Mouse (Mus musculus) CH12.LX (cell line): Measurements from ENCODE around the gene Tspan4. TPM values are rescaled to one million over a fixed set of nuclear protein-coding genes. Genes with fewer than 3 reads are reported as not detected.

Source experiments
- DNase-seq: peaks from one replicate; pipeline ENCODE4 v3.0.0-alpha.2; 2013; ENCODE audit errors: extremely low read depth
- H3K27ac ChIP-seq: 2 replicates; pipeline ENCODE4 v1.5.1; 2012; ENCODE audit warnings: low read depth, mild to moderate bottlenecking, control low read depth, moderate library complexity; ENCODE audit not compliant: insufficient read depth
- H3K27me3 ChIP-seq: replicated peaks from 2 replicates; pipeline ENCODE3; 2012; ENCODE audit warnings: inconsistent platforms
- H3K36me3 ChIP-seq, 2 experiments: replicated peaks in 1 of 2; 2 replicates each; pipeline versions ENCODE3 to v1.6.1; 2012; ENCODE audit warnings: inconsistent platforms in 1 of 2, low read length in 1 of 2, mild to moderate bottlenecking in 1 of 2, mixed read lengths in 1 of 2, moderate library complexity in 1 of 2; ENCODE audit not compliant: control insufficient read depth in 1 of 2, insufficient read depth in 1 of 2
- H3K4me1 ChIP-seq, 2 experiments: 2 replicates each; pipeline ENCODE4 v1.6.1; 2012; ENCODE audit warnings: inconsistent platforms in 1 of 2, moderate library complexity in 1 of 2; ENCODE audit not compliant: insufficient read depth in 2 of 2, control insufficient read depth in 1 of 2
- H3K4me2 ChIP-seq: 2 replicates; pipeline ENCODE4 v1.6.1; 2012; ENCODE audit warnings: low read depth, mild to moderate bottlenecking, control low read depth; ENCODE audit not compliant: poor library complexity, insufficient read depth, severe bottlenecking
- H3K4me3 ChIP-seq, 3 experiments: fragments of 150-350 bp in 1 of 3; sonication (generic) in 1 of 3; replicated peaks in 1 of 3; 2 replicates each; pipeline versions ENCODE3 to v1.5.1; 2011 to 2012; ENCODE audit warnings: low read depth in 2 of 3, low read length in 2 of 3, mild to moderate bottlenecking in 2 of 3, moderate library complexity in 2 of 3, control low read depth in 1 of 3, improper control_type of control experiment in 1 of 3, inconsistent platforms in 1 of 3, mixed read lengths in 1 of 3; ENCODE audit not compliant: poor library complexity in 1 of 3
- H3K79me2 ChIP-seq: replicated peaks from 2 replicates; pipeline ENCODE4 v1.6.1; 2012; ENCODE audit warnings: mild to moderate bottlenecking, moderate library complexity; ENCODE audit not compliant: control insufficient read depth, poor library complexity, insufficient read depth, severe bottlenecking; ENCODE audit errors: extremely low read depth
- H3K9ac ChIP-seq: 2 replicates; pipeline ENCODE4 v1.6.1; 2012; ENCODE audit warnings: low read depth, mild to moderate bottlenecking, control low read depth, moderate library complexity; ENCODE audit not compliant: insufficient read depth
- H3K9me3 ChIP-seq: replicated peaks from 2 replicates; pipeline ENCODE3; 2012; ENCODE audit warnings: low read length, inconsistent platforms, mixed read lengths
- CHD1 ChIP-seq: IDR thresholded peaks from 2 replicates; pipeline ENCODE4 v1.6.1; 2012; ENCODE audit warnings: low read depth, low read length, improper control_type of control experiment, inconsistent platforms
- CTCF ChIP-seq, 2 experiments: IDR thresholded peaks in 1 of 2; conservative IDR thresholded peaks in 1 of 2; 2 replicates each; pipeline ENCODE4 v1.5.1; 2011 to 2012; ENCODE audit warnings: low read depth in 2 of 2, low read length in 2 of 2, improper control_type of control experiment in 1 of 2, inconsistent platforms in 1 of 2, mild to moderate bottlenecking in 1 of 2, moderate library complexity in 1 of 2
- E2F4 ChIP-seq: IDR thresholded peaks from 2 replicates; pipeline ENCODE4 v1.6.1; 2011; ENCODE audit warnings: low read depth, low read length, improper control_type of control experiment; ENCODE audit not compliant: insufficient replicate concordance
- EP300 ChIP-seq: IDR thresholded peaks from 2 replicates; pipeline ENCODE4 v1.6.1; 2011; ENCODE audit warnings: low read length, improper control_type of control experiment
- GABPA ChIP-seq: IDR thresholded peaks from 2 replicates; pipeline ENCODE4 v1.6.1; 2012; ENCODE audit warnings: low read depth, low read length, improper control_type of control experiment, inconsistent platforms; ENCODE audit not compliant: insufficient replicate concordance
- IRF4 ChIP-seq: IDR thresholded peaks from 2 replicates; pipeline ENCODE4 v1.6.1; 2014; ENCODE audit warnings: low read depth, mild to moderate bottlenecking, inconsistent platforms, low read length, improper control_type of control experiment
- JUND ChIP-seq: conservative IDR thresholded peaks from 2 replicates; pipeline ENCODE4 v1.6.1; 2011; ENCODE audit warnings: low read depth, low read length, improper control_type of control experiment
- KAT2A ChIP-seq: IDR thresholded peaks from 2 replicates; pipeline ENCODE4 v1.6.1; 2012; ENCODE audit warnings: low read length, improper control_type of control experiment, inconsistent platforms; ENCODE audit not compliant: insufficient replicate concordance
- MAX ChIP-seq: IDR thresholded peaks from 2 replicates; pipeline ENCODE4 v1.6.1; 2011; ENCODE audit warnings: low read length, improper control_type of control experiment
- MEF2A ChIP-seq: IDR thresholded peaks from 2 replicates; pipeline ENCODE4 v1.6.1; 2014; ENCODE audit warnings: low read depth, mild to moderate bottlenecking, inconsistent platforms, low read length, improper control_type of control experiment, borderline replicate concordance
- MYC ChIP-seq: IDR thresholded peaks from 2 replicates; pipeline ENCODE4 v1.6.1; 2011; ENCODE audit warnings: low read depth, mild to moderate bottlenecking, improper control_type of control experiment, low read length
- PAX5 ChIP-seq: IDR thresholded peaks from 2 replicates; pipeline ENCODE4 v1.6.1; 2012; ENCODE audit warnings: low read length, inconsistent platforms, mixed read lengths
- POLR2A ChIP-seq: IDR thresholded peaks from 2 replicates; pipeline ENCODE4 v1.6.1; 2011; ENCODE audit warnings: low read depth, mild to moderate bottlenecking, improper control_type of control experiment, low read length
- RAD21 ChIP-seq: IDR thresholded peaks from 2 replicates; pipeline ENCODE4 v1.6.1; 2011; ENCODE audit warnings: low read depth, mild to moderate bottlenecking, low read length, improper control_type of control experiment, moderate library complexity
- RCOR1 ChIP-seq: conservative IDR thresholded peaks from 2 replicates; pipeline ENCODE4 v1.6.1; 2012; ENCODE audit warnings: low read depth, mild to moderate bottlenecking, inconsistent platforms, low read length, improper control_type of control experiment
- SIN3A ChIP-seq: IDR thresholded peaks from 2 replicates; pipeline ENCODE4 v1.6.1; 2012; ENCODE audit warnings: low read length, improper control_type of control experiment, inconsistent platforms
- SMC3 ChIP-seq: IDR thresholded peaks from 2 replicates; pipeline ENCODE4 v1.6.1; 2011; ENCODE audit warnings: low read depth, low read length, improper control_type of control experiment
- TBP ChIP-seq: conservative IDR thresholded peaks from 2 replicates; pipeline ENCODE4 v1.6.1; 2011; ENCODE audit warnings: low read depth, low read length, improper control_type of control experiment
- USF2 ChIP-seq: conservative IDR thresholded peaks from 2 replicates; pipeline ENCODE4 v1.6.1; 2011; ENCODE audit warnings: low read depth, low read length, improper control_type of control experiment
- ZC3H11A ChIP-seq: IDR thresholded peaks from 2 replicates; pipeline ENCODE4 v1.6.1; 2012; ENCODE audit warnings: low read depth, mild to moderate bottlenecking, inconsistent platforms, low read length, improper control_type of control experiment
- ZMIZ1 ChIP-seq: IDR thresholded peaks from 2 replicates; pipeline ENCODE4 v1.6.1; 2012; ENCODE audit warnings: low read depth, mild to moderate bottlenecking, inconsistent platforms, low read length, improper control_type of control experiment
- dilution Hi-C: fragments of 300-500 bp; cut with MboI; formaldehyde crosslinking; loops from 2 replicates; pipeline ENCODE4 v1.14.3; 2020; ENCODE audit warnings: low sequenced_read_pairs; ENCODE audit not compliant: extremely low pct_unique_long_range_greater_than_20kb, extremely low pct_ligation_motif_present
- in situ Hi-C: fragments of 300-500 bp; cut with MboI; formaldehyde crosslinking; loops from 3 replicates; pipeline ENCODE4 v1.14.3; 2019; ENCODE audit warnings: low sequenced_read_pairs, low pct_ligation_motif_present, low pct_unique_long_range_greater_than_20kb, mixed read lengths
- polyA plus RNA-seq: library from polyadenylated mRNA; unstranded; fragments of >175 nt; gene quantifications from 2 replicates; pipeline ENCODE4 v1.2.1, GENCODE M21; 2012; ENCODE audit warnings: low read depth; ENCODE audit not compliant: insufficient read length
- total RNA-seq, 2 experiments: library from RNA; depleted of rRNA; stranded (reverse); fragments of 300-350 nt in 1 of 2; fragments of >200 nt in 1 of 2; gene quantifications; 2 replicates each; pipeline ENCODE4 v1.2.3; 2012 to 2014

Tspan4 gene
- total and polyA plus RNA-seq, 3 experiments: 21.2 to 28.9 (median 28.4) TPM

DNA sequence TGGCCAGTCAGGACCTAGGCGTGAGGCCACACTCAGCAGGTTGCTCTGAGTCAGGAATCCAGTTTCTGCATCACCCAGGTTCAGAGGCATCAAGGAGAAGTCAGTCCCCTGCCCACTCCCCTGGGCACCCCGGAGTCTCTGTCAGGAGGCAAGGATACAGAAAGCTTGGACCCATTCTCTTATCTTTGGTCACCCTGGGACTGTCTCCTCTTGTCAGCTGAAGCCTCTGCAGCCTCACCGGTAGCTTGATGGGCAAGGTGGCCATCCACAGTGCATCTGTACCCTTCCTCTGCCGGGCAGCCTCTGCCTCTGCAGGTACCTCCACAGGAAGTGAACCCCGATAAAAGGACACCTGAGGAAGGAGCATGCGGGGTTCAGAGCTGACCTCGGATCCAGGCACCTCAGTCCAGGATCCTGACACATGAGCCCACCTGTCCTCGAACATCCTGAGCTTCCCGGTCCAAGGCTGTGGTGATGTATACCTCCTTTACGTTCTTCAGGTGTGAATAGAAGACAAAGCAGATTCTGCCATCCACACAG lies 35.8 kb upstream of the Tspan4 start:
- Histone ChIP-seq H3K9ac (no peak overlapping the region), H3K4me3 (no peak overlapping the region), H3K9me3 (no peaks in the 10 kb centered on the region), H3K27me3 (no peaks in the 10 kb centered on the region), H3K4me2 (no peak overlapping the region), H3K4me1 (peaks cover 27 to 60% of the 10 kb centered on the region in 2 experiments), H3K79me2 (peaks cover 21% of the 10 kb centered on the region), H3K36me3 (peaks cover 43 to 53% of the 10 kb centered on the region in 2 experiments), H3K27ac (no peak overlapping the region)
- no peak for TF ChIP-seq IRF4
- TF ChIP-seq MEF2A: no peak
- no peak for TF ChIP-seq ZC3H11A
- in situ Hi-C loops: no loop called here
- DNase-seq: no peak
- dilution Hi-C loops: no loop called here

DNA sequence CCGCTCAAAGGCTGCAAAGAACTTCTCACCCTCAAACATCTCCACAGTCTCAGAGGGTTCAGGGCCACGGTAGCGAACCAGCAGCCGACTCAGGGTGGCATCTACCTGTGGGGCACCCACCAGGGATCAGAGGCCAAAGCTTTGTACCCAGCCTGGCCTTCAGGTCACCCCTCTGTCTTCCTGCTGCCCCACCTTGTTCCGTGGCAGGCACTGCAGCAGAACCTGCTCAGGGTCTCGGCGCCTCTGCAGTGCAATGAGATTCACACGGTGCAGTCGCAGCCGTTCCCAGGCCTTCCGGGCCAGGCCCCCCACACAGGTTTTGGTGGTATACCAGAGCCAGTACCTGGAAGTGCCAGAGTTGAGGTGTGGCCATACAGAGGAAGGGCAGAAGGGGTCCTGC lies 35.2 kb upstream of the Tspan4 start:
- Histone ChIP-seq H3K4me3 (no peak overlapping the region), H3K27me3 (no peaks in the 10 kb centered on the region), H3K9ac (no peak overlapping the region), H3K36me3 (peaks cover 43 to 53% of the 10 kb centered on the region in 2 experiments), H3K9me3 (no peaks in the 10 kb centered on the region), H3K4me2 (no peak overlapping the region), H3K79me2 (peaks cover 21% of the 10 kb centered on the region), H3K27ac (no peak overlapping the region), H3K4me1 (peaks cover 23 to 60% of the 10 kb centered on the region in 2 experiments)
- TF ChIP-seq USF2: no peak
- no peak for TF ChIP-seq SMC3
- no peak for TF ChIP-seq POLR2A
- no peak for TF ChIP-seq E2F4
- TF ChIP-seq TBP: no peak
- no peak for TF ChIP-seq EP300
- no peak for TF ChIP-seq MYC
- dilution Hi-C loops (no loop called here), in situ Hi-C loops (no loop called here)
- DNase-seq: no peak

DNA sequence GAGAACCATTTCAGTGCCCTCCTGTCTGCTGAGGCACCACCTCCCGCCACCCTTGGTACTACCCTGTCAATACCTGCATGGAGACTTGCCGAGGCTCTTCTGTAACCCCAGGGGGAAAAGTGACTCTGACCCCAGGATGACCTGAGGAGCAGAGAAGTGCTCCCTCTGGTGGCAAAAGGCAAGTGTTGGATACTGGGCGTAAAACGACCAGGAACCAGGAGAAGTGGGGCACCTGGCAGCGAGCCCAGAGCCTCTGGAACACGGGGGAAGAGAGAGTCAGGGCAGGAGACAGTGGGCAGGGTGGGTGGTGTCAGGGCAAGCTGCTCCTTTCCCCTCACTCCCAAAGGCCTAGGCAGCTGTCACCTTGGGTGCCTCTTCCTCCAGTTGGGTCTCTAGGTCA lies 34.4 kb upstream of the Tspan4 start:
- in situ Hi-C loops (no loop called here), dilution Hi-C loops (no loop called here)
- DNase-seq: peak; percentile 72
- H3K4me2 ChIP-seq: no peak overlapping the region
- H3K79me2 ChIP-seq: peaks cover 19% of the 10 kb centered on the region
- H3K4me3 ChIP-seq: no peak overlapping the region
- H3K27ac ChIP-seq: no peak overlapping the region
- no peaks in the 10 kb centered on the region for H3K27me3 ChIP-seq
- TF ChIP-seq RCOR1: no peak
- TF ChIP-seq ZMIZ1: no peak
- TF ChIP-seq KAT2A: no peak
- TF ChIP-seq MEF2A: no peak
- no peak for TF ChIP-seq CHD1
- TF ChIP-seq SIN3A: no peak
- no peak for TF ChIP-seq JUND
- no peak for TF ChIP-seq GABPA
- peak; percentile 71 to 76 for TF ChIP-seq CTCF (conservative IDR thresholded peaks at IDR 0.05 in 1 of 2, IDR thresholded peaks at IDR 0.05 in 1 of 2; ENCODE audit: low read depth in 2 of 2, low read length in 2 of 2)
- peak; percentile 59 for TF ChIP-seq SMC3
- no peak for TF ChIP-seq MYC
- no peak for TF ChIP-seq PAX5
- no peak for TF ChIP-seq E2F4
- TF ChIP-seq MAX: no peak
- peak; percentile 37 for TF ChIP-seq RAD21
- H3K9ac ChIP-seq: no peak overlapping the region
- no peaks in the 10 kb centered on the region for H3K9me3 ChIP-seq
- H3K36me3 ChIP-seq: peaks cover 43 to 53% of the 10 kb centered on the region in 2 experiments
- H3K4me1 ChIP-seq: peaks cover 22 to 57% of the 10 kb centered on the region in 2 experiments
